ENCODE assay signal across 28 mouse cellular contexts in the genomic region with DNA sequence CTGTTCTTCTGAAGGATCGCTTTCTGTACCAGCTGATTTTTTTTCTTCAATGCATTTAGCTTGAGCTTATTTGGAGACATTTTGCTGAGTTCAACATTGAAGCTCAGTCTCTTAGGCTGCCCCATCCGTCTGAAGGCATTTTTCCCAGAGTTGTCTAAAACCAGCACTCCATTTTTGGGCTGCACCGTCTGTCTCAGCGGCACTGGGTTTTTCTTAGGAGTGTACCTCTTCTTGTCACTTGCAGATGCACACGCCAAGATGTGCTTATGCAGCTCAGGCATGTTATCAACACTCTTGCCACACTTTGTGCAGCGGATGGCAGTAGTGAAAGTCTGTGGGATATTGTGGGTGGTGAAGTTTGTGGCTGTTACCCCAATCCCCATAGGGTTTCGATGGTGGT.
DNase-seq lines count a peak whose midpoint lies in the region; ATAC-seq and TF ChIP-seq lines count a peak whose summit lies in the region.
"Had no signal": no experiment of that assay in that cellular context is flagged by ENCODE, and none has a peak within 500 bp of the region (broad histone marks: within the 10 kb centered on the region; RNA-seq: fewer than 3 reads in every experiment).

No protein-coding gene starts in this region.

- H3K9me3 ChIP-seq in heart, embryonic 12.5 days (replicated peaks) = no peaks in the 10 kb centered on the region
- H3K9me3 ChIP-seq: heart, embryonic 10.5 days; hindbrain, embryonic 12.5 days; limb, embryonic 12.5 days; liver, embryonic 15.5 days; lung, embryonic 15.5 days; megakaryocyte, embryonic 14.5 days; midbrain, embryonic 12.5 days; neural tube, embryonic 13.5 days had no signal

- H3K4me2 ChIP-seq in heart, embryonic 12.5 days = no peak overlapping the region
- H3K4me2 ChIP-seq: hindbrain, embryonic 12.5 days; limb, embryonic 12.5 days; liver, embryonic 15.5 days; lung, embryonic 15.5 days; midbrain, embryonic 12.5 days; neural tube, embryonic 13.5 days had no signal

- intact Hi-C loops in left cerebral cortex, adult 2 months (cut with DNase I) = loop anchor here (2.0 kb wide), 1 partner anchor 30 kb away; no protein-coding TSS in a partner anchor

- H3K4me3 ChIP-seq in heart, embryonic 12.5 days = no peak overlapping the region
- no peak overlapping the region for H3K4me3 ChIP-seq in left cerebral cortex, adult 2 months
- H3K4me3 ChIP-seq: erythroblast, embryonic 14.5 days; heart, embryonic 10.5 days; hindbrain, embryonic 12.5 days; limb, embryonic 12.5 days; liver, embryonic 15.5 days; lung, embryonic 15.5 days; megakaryocyte, embryonic 14.5 days; midbrain, embryonic 12.5 days; neural tube, embryonic 13.5 days had no signal

- no peaks in the 10 kb centered on the region for H3K27me3 ChIP-seq in heart, embryonic 12.5 days (replicated peaks)
- H3K27me3 ChIP-seq: hindbrain, embryonic 12.5 days; limb, embryonic 12.5 days; liver, embryonic 15.5 days; lung, embryonic 15.5 days; megakaryocyte, embryonic 14.5 days; midbrain, embryonic 12.5 days; neural tube, embryonic 13.5 days had no signal

- H3K9ac ChIP-seq in heart, embryonic 12.5 days = no peak overlapping the region
- H3K9ac ChIP-seq: hindbrain, embryonic 12.5 days; limb, embryonic 12.5 days; liver, embryonic 15.5 days; lung, embryonic 15.5 days; midbrain, embryonic 12.5 days; neural tube, embryonic 13.5 days had no signal

- no peak overlapping the region for H3K27ac ChIP-seq in heart, embryonic 12.5 days (ENCODE audit: poor library complexity, severe bottlenecking)
- H3K27ac ChIP-seq in left cerebral cortex, adult 2 months = 0 out of 2 replicates have a peak overlapping the region, but pooled peaks have one; percentile 13
- H3K27ac ChIP-seq: heart, embryonic 10.5 days; hindbrain, embryonic 12.5 days; limb, embryonic 12.5 days; liver, embryonic 15.5 days; lung, embryonic 15.5 days; midbrain, embryonic 12.5 days; neural tube, embryonic 13.5 days had no signal

- peaks cover 76% of the 10 kb centered on the region for H3K36me3 ChIP-seq in heart, embryonic 12.5 days

- 91% methylated on average over 7 of the region's 7 CpGs for WGBS in heart, embryonic 12.5 days

- H3K4me1 ChIP-seq in heart, embryonic 12.5 days (replicated peaks) = peaks cover 14% of the 10 kb centered on the region
- H3K4me1 ChIP-seq: heart, embryonic 10.5 days; hindbrain, embryonic 12.5 days; limb, embryonic 12.5 days; liver, embryonic 15.5 days; lung, embryonic 15.5 days; midbrain, embryonic 12.5 days; neural tube, embryonic 13.5 days had no signal

- ATAC-seq in heart, embryonic 12.5 days (ENCODE audit: insufficient number of reproducible peaks, low FRiP score) = no peak
- ATAC-seq: CD4-positive, CD25-positive, alpha-beta regulatory T cell, adult 4 months; intestine, embryonic 16.5 days had no signal

- peak; percentile 63 for DNase-seq in heart, adult 11 months
- DNase-seq in frontal cortex, postnatal 14 days (ENCODE audit: low spot score in 2 of 2) = peak; percentile 29 to 46
- DNase-seq in left cerebral cortex, adult 2 months (ENCODE audit: extremely low spot score in 1 of 2, low spot score in 2 of 2) = no peak
- DNase-seq in right cerebral cortex, postnatal 25 days = peak; percentile 53
- DNase-seq in kidney, adult 8-10 months = no peak
- no peak for DNase-seq in spleen, postnatal 4 days (ENCODE audit: low spot score in 2 of 2)
- DNase-seq: adrenal gland, postnatal 25 days; cerebellum, adult 18-20 months; cerebellum, postnatal 14 days; gastrocnemius, postnatal 14 days; heart, postnatal 36 days; kidney, adult 9 months; kidney, postnatal 10 days; lung, postnatal 4 days; thymus, adult 18-20 months; thymus, postnatal 25 days had no signal

- TF ChIP-seq CTCF in left cerebral cortex, adult 2 months (IDR thresholded peaks at IDR 0.05) = no peak

Comparison
In these comparisons a context has a peak if more than half of its experiments do, and no peak if none do; other contexts are left out.
1. DNase-seq: peak in heart, adult 11 months (single experiment), frontal cortex, postnatal 14 days (2 of 2) and right cerebral cortex, postnatal 25 days (single experiment); none in left cerebral cortex, adult 2 months (0 of 2), kidney, adult 8-10 months (0 of 2) and spleen, postnatal 4 days (0 of 2).